Mouse (Mus musculus) erythroblast, embryonic 14.5 days (primary cell): ENCODE results near the gene Drd1. TPM values are rescaled to one million over a fixed set of nuclear protein-coding genes. Genes with fewer than 3 reads are reported as not detected.

ENCODE experiments used
- H3K27me3 ChIP-seq: 2 replicates; pipeline ENCODE4 v1.6.1; 2012; ENCODE audit warnings: inconsistent platforms; ENCODE audit not compliant: control insufficient read depth
- H3K36me3 ChIP-seq: 2 replicates; pipeline ENCODE4 v1.6.1; 2012; ENCODE audit warnings: mild to moderate bottlenecking, inconsistent platforms; ENCODE audit not compliant: control insufficient read depth
- H3K4me1 ChIP-seq: 2 replicates; pipeline ENCODE4 v1.6.1; 2012; ENCODE audit warnings: inconsistent platforms; ENCODE audit not compliant: control insufficient read depth
- H3K4me3 ChIP-seq: replicated peaks from 2 replicates; pipeline ENCODE3; 2012; ENCODE audit warnings: moderate library complexity, mild to moderate bottlenecking, inconsistent platforms
- H3K9me3 ChIP-seq: 2 replicates; pipeline ENCODE4 v1.6.1; 2012; ENCODE audit warnings: low read length, inconsistent platforms, mixed read lengths; ENCODE audit not compliant: control insufficient read depth
- GATA1 ChIP-seq: IDR thresholded peaks from 2 replicates; pipeline ENCODE4 v1.6.1; 2012; ENCODE audit warnings: low read length, inconsistent platforms, mixed read lengths
- TAL1 ChIP-seq: IDR thresholded peaks from 3 replicates; pipeline ENCODE4 v1.6.1; 2012; ENCODE audit warnings: low read length, inconsistent platforms, mixed read lengths
- polyA plus RNA-seq: library from polyadenylated mRNA; stranded (reverse); fragments of >175 nt; gene quantifications from 2 replicates; pipeline ENCODE4 v1.2.3, GENCODE M21; 2012

The Drd1 gene
- polyA plus RNA-seq, 1 experiment = not detected

- Histone ChIP-seq H3K36me3 (no peaks in the 10 kb centered on the region), H3K9me3 (no peaks in the 10 kb centered on the region), H3K27me3 (no peaks in the 10 kb centered on the region), H3K4me1 (no peaks in the 10 kb centered on the region), H3K4me3 (no peak overlapping the region)
- TF ChIP-seq TAL1 (no peak), GATA1 (no peak)
Measured at GRCm38 (mm10) chr13:54033653-54034052, 21.9 kb downstream of the Drd1 start.

GRCm38 (mm10) chr13:54027079-54027478 lies 28.4 kb downstream of the Drd1 start:
- Histone ChIP-seq H3K4me1 (no peaks in the 10 kb centered on the region), H3K27me3 (no peaks in the 10 kb centered on the region), H3K4me3 (no peak overlapping the region), H3K36me3 (no peaks in the 10 kb centered on the region), H3K9me3 (no peaks in the 10 kb centered on the region; the same call in 1 of the 2 replicates)
- TF ChIP-seq GATA1 (no peak), TAL1 (no peak)

GRCm38 (mm10) chr13:54023311-54023710 lies 32.2 kb downstream of the Drd1 start:
- no peaks in the 10 kb centered on the region for H3K36me3 ChIP-seq
- TF ChIP-seq TAL1 (no peak), GATA1 (no peak)
- H3K4me1 ChIP-seq = no peaks in the 10 kb centered on the region
- no peaks in the 10 kb centered on the region; the same call in 1 of the 2 replicates for H3K9me3 ChIP-seq
- H3K4me3 ChIP-seq = no peak overlapping the region
- H3K27me3 ChIP-seq = no peaks in the 10 kb centered on the region

GRCm38 (mm10) chr13:54008716-54009115 lies 46.8 kb downstream of the Drd1 start:
- Histone ChIP-seq H3K36me3 (no peaks in the 10 kb centered on the region), H3K9me3 (peaks cover 3% of the 10 kb centered on the region; the same call in 1 of the 2 replicates), H3K27me3 (no peaks in the 10 kb centered on the region), H3K4me1 (no peaks in the 10 kb centered on the region), H3K4me3 (no peak overlapping the region)
- TF ChIP-seq GATA1 (no peak), TAL1 (no peak)

Other genes starting within 250 kb of the Drd1 start
- 0.58 and 0.75 TPM in 2 replicates for gene Sfxn1, start 16.2 kb upstream of the Drd1 start, polyA plus RNA-seq
- not detected in 2 replicates for gene Hrh2, start 136.4 kb upstream of the Drd1 start, polyA plus RNA-seq